Mouse (Mus musculus) erythroblast, adult 5-6 weeks (primary cell): ENCODE data around the gene Fignl1. TPM values are rescaled to one million over a fixed set of nuclear protein-coding genes. Genes with fewer than 3 reads are reported as not detected.

Experiments used
- ATAC-seq: replicated peaks from 2 replicates; pipeline ENCODE4 v1.8.0; 2016; ENCODE audit warnings: moderate number of reproducible peaks, mild to moderate bottlenecking, moderate TSS enrichment, inconsistent platforms; ENCODE audit not compliant: poor library complexity, low FRiP score, severe bottlenecking
- total RNA-seq, 2 experiments: library from RNA; stranded (forward) in 1 of 2; stranded (reverse) in 1 of 2; fragments of 150-400 nt in 1 of 2; fragments of 200-764, 138-1000 nt in 1 of 2; gene quantifications; 2 replicates each; pipeline versions ENCODE4 v1.2.3 to v1.2.4; 2015 to 2017; ENCODE audit warnings: low replicate concordance in 2 of 2

The Fignl1 gene
- total RNA-seq (2015; ENCODE audit: low replicate concordance): 35.9 and 36.6 TPM in 2 replicates
- 34.0 and 40.8 TPM in 2 replicates for total RNA-seq (2017; ENCODE audit: low replicate concordance)

DNA sequence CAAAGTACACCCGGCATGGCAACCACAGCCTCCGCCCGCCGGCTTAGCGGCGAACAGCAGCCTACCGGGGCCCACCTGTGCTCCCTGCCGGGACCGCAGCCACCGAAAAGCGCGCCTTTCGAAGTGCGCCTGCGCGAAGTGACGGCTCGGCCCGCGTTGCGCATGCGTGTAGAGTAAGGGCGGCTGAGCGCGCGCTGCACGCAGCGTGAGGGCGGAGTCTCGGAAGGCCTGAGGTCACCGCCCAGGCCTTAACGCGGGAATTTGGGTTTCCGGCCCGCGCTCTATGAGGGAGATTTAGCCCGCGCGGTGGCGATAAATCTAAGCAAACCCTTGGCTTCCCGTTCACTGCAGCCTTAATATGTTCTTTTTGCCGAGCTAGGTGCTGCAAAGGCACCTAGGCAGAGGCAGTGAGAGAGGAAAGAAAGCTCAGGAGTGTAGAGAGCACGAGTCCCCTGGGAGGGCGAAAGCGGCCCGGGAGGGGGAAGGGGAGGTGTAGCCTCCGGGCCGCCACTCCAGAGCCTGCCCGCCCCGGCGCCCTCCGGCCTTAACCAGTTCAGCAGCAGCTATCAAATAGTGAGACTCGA lies at the start of gene Fignl1:
Gene Fignl1, minus strand, starts transcription at position 143 of the 584 bp plus-strand sequence.
- peak; percentile 90 for ATAC-seq

DNA sequence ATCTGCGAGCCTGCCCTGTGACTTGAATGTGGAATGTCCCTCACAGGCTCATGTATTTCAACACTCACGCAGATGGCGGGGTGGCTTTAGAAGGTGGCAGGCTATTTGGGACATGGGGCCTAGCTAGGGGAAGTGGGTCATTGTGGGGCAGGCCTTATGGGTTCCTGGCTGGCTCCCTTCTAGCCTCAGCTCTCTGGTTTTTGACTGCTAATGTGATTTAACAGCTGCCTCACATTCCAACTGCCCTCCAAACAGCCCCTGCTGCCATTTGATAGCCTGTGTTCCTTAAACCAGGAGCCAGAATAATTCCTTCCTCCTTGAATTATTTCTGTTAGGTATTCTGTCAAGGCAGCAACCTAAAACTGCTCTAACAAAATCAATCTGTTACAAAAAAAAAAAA lies 48.2 kb upstream of the Fignl1 start:
- ATAC-seq: no peak

DNA sequence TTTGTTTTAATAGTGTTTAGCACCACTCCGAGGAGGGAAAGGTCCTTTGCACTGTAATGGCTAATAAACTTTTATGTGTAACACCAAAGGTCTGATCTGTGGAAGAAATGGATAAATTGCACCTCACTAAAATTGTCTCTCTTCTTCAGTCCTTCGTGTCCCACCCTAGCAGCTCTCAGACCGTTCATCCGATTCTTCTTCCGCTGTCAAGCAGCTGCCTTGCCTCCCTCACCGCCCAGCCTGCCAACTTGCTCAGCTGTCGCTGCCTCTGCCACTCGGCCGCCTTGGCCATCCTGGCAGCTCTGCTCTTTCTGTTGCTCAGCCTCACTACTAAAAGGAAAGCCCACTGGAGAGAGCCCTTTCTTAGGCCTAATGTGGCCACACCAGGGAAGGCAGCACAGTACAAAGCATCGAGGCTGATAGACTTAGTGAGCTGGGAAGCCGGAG lies 46.9 kb upstream of the Fignl1 start:
- ATAC-seq: no peak

DNA sequence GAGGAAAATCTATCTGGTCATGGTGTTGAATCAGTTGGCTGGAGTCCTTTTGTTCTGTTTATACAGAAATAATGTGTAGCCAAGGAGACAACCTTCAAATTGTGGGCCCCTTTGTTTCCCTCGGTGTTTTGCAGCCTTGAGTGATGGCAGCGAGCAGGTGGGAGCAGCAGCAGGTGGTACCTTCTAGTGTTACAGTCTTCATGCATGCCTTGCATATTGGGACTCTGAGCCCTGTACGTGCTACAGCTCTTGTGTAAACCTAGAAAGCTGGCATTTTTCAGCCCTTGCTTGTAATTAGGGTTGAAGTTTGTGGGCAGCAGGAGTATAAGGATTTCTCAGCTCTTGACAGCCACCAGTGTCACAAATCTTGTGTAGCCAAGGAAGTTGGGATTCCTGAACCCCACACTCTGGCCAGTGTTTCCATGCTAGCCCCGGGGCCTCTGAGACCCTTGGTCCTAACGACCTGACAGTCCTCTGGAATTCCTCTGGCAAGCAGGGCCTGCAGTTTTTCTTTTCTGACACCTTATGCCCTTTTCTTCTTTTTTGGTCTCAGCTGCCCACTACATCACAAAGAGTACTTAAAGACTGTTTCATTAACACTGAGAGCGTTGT lies 46.4 kb upstream of the Fignl1 start:
- ATAC-seq: no peak

DNA sequence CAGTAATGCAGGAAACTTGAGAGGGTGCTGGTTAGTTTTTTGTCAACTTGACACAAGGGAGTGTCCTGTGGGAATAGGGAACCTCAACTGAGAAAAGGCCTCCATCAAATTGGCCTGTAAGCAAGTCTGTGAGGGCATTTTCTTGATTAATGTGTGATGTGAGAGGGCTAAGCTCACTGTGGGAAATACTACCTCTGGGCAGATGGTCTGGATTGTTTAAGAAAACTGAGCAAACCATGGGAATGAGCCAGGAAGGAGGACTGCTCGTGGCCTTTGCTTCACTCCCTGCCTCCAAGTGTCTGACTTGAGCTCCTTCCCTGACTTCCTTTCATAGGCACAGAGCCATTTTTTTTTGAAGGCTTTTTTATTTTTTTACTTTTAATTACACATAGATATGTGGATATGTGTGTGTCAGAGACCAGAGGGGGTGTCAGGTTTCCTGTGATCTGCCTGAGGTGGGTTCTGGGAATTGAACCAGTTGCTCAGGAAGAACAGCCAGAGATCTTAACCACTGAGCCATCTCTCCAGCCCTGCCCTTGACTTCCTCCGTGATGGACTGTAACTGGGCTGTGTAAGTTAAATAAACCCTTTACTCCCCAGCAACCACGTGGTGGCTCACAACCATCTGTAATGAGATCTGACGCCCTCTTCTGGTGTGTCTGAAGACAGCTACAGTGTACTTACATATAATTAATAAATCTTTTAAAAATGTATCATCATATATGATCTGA lies 45.1 kb upstream of the Fignl1 start:
- ATAC-seq: no peak

DNA sequence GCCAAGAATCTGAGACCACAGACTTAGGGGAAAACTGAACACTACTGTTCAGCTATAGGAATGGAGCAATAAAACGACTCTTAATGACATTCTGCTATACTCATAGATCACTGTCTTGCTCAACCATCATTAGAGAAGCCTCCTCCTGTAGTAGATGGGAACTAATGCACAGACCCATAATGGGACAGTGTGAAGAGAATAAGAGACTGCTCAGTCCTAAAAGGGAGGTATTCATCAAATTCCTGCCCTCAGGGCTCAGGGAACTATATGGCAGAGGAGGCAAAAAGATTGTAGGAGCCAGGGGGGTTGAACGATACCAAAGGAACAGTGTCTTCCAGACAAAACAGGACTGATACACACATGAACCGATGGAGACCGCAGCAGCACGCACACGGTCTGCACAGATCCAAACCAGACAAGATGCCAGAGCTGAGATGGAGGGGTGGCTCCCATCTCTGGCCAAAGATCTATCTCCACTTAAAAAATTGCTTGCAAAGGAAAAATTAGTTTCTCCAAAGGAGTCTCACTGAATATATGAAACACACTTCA lies 43.3 kb upstream of the Fignl1 start:
- ATAC-seq: no peak

DNA sequence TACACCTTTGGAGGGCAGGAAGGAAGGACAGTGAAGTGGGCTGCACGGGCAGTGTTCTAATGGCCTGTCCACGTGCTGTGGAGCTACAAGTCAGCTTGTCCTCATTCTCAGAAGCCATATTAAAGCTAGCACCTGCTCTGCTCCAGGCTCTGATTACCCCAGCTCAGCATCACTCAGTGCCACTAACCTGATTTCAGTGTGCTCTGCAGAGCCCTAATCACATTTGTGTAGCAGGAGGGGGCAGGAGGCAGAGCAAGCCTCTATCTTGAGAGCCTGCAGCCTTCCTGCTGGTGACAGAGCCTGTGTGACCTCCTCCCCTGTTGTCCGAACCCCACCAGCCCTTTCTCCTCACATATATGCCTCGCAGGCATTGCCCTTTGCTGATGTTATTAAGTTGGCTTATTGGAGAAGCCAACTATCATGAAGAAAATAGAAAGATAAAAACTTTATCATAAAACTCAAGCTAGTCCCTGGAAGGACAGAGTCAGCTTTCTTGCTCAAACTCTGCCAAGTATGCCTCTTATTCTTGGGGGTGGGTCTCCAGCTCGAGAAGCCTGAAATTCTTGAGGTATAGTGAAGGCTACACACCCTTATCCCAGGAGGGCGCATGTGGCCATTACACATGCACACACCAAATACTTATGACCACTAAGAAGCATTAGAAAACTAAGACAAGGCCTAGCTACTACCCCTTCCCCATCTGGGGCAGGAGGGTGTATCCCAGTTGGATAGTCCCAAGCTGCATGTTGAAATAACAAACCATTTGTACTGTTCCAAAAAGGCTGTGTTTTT lies 41.9 kb upstream of the Fignl1 start:
- no peak for ATAC-seq

DNA sequence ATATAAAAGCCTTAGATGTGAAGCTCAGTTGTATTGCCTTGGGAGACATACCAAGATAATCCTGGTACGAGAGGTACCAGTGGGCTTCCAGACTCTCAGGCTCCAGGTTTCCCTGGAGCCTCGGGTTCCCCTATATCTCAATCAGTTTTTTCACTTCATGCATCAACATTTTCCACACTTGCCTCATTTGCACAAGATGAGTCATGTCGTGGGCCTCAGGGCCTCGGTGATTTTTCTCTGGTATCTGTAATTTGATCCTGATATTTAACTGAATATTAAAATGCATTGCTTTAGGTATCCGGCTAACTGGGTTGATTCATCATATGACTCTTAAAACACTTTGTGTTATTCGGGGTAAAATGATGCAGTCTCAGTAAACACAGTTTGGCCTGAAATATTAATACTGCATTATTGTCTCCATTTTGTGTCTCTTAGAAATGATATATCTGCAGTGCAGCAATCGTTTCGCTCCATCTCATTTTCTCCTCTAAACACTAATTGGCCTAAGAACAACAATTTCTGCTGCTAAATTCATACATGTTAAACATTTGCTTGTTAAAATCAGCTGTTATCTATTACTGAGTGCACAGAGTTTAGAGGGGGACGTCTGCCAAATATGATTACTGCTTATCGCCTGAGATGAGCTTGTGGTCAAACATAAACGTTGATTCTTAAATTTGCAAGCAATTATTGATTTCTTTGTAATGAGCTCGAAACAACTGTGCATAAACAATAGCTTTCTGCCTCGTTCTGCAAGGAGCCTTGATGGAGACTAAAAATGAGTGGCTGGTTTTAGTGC lies 41.0 kb upstream of the Fignl1 start:
- ATAC-seq: no peak

DNA sequence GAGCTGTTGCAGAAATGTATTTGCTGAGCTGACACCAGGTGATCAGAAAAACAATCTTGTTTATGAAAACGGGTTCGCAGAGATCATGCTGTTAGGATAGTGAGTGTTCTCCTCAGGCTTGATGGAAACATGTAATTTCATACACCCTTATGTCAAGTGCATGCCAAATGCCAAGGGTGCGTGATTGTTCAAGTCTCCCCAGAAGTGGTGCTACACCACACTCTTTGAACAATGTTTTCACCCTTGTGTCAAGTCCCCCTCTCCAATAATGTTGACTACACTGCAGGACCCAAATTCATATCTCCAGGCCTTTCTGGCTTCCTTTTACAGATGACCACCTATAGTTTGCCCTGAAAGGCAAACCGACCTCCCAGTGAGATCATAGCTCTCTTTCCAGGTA lies 39.7 kb upstream of the Fignl1 start:
- no peak for ATAC-seq

DNA sequence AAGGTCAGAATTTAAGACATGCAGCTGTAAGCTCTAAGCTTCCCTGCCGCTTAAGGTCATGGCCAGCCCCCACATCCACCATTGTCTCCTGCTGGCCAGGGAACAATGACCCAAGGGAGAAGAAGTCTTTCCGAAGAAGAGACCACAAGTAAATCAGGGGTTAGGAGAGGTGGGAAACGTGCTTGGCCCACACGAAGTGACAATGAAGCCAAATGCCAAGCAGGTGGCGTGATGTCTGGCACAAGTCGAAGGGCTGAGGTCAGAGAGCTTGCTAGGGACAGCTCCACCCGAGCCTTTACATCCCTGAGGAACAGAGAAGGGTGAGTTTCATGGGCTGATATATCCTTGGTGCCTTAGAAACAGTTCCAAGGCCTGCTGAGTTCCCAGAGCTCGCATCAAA lies 36.3 kb upstream of the Fignl1 start:
- ATAC-seq: no peak

DNA sequence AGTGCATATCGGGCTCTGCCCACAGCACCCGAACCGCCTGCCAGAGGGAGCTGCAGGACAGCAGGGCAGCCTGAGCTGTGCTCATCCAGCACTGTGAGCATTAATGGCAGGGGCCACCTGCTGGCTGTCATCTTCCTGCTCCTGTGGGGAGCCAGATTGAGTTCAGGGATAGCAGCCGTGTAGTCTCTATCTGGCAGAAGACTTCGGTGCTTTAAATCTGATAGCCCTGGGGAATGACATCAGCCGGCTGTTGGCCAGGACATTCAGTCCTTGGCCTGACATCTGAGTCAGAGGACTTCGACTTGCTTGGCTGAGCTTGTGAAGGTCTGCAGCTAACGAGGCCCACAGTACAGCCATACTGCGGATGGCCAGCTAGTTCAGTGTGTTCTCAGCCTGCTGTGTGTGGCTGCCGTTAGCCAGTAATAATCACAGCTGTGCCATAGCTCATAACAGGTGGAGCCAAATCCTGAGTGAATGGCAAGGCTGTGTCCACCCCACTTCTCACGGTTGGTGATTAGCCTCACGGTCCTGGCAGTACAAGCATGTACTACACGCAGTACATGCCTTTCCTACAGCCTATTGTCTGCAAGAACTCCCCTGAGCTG lies 35.7 kb upstream of the Fignl1 start:
- no peak for ATAC-seq

DNA sequence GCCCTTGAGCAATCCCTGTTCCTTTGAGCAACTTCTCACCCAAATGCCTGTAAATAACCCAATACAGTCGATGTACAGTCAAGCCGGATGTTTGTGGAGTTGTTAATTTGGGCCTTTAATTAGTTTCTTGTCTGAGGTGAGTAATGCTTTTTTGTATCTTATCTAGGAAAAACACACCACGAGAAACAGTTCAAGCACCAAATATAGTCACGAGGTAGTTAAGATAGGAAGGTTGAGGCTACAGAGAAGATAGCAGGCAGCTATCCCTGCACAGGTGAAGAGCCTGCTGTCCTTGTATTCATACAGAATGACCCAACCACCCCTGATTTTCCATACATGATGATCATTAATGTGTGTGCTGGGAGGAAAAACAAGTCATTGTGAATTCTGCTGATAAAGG lies 32.8 kb upstream of the Fignl1 start:
- peak; percentile 67 for ATAC-seq

DNA sequence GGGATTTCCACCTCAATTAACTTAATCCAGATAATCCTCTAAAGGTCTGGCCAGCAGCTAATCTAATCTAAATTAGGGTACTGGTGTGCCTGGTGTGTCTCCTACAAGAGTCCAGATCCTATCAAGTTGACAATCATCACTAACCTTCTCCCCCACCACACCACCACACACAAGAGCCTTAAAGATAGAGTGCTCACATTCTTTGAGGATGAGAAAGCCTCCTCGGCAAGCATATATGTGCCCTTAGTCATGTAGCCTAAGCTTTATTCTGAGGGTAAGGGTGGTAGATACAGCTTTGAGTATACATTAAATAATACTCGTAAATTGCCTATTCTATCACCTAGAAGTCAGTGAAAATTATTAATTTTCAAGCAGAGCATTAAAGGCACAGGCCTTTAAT lies 32.0 kb upstream of the Fignl1 start:
- ATAC-seq: no peak

DNA sequence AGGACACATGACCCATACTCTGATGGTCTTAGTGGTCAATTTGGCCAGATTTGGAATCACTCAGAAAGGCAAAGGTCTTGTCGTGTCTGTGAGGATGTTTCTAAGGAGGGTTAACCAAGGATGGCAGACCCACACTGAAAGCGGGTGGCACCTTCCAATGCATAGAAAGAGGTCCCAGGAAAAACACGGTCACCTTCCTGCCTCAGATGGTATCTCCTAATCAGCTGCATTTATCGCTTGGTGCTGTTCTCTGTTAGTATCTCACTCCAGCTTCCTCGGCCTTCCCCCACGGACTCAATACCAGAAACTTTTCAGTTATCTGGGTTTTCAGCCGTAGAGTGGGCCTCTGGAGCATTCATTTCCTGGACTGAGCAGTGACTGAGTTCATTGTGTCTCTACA lies 31.1 kb upstream of the Fignl1 start:
- ATAC-seq: no peak

DNA sequence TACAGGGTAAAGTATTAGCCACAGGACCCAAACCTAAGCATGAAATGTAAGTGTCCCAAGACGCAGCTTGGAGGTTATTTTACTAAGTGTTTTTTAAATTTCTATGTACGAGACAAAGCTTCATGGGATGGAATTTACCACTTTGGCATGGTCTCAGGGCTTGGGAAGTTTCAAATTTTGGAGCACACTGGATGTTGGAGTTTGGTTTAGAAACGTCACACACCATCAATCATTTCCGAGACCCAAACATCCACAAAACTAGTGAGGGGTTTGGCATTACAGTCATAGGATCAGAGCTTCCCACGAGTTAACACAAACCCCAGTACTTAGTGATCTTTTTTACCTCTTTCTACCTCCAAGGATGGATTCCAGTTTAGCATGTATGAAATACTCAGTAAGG lies 28.6 kb upstream of the Fignl1 start:
- ATAC-seq: no peak

DNA sequence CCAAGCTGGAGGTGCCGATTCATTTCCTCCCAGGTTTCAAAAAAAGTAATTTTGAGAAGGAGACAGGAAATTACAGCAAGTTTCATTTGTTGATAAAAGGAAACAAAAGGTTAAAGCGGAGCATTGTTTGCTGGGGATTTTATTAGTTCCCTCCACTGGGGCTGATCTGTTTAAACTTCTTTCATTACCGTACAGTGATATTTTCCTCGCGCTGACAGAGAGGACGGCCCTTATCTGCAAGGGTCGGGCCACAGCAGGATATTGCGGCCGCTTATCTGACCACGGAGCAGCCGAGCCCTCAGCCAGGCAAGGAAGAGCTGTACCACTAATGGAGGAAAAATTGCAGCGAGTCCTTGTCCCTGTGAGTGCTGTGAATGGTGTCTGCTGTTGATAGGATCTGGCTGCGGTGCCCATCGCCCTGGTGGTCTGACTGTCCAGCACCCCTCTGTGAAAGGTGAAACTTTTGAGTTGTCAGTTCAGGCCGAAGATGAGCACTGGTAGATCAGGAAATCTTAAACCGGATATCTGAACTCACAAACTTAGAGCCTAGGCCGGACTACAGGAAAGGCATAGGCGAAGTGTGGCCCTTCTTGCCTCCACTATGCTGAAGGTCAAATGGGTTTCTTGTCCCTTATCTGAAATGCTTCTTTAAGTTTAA lies 28.1 kb upstream of the Fignl1 start:
- peak; percentile 81 for ATAC-seq

DNA sequence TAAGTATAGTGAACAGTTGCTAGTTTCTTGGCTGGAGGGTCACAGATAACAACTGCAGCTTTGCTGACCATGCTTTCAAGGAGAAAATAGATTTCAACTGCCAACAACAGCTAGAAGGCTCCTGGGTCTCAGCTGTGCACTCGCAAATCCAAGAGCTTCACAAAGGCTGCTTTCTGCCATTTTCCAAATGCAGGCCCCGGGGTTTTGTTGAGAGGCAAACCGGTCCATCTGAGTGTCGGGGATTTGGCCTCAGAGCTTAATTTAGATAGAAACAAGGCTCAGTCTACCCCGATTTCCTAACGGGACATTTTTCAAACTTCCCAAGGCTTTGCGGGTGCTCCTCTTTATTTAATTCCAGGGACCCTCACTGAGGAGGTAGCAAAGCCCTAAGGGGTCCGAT lies 27.5 kb upstream of the Fignl1 start:
- ATAC-seq: no peak

DNA sequence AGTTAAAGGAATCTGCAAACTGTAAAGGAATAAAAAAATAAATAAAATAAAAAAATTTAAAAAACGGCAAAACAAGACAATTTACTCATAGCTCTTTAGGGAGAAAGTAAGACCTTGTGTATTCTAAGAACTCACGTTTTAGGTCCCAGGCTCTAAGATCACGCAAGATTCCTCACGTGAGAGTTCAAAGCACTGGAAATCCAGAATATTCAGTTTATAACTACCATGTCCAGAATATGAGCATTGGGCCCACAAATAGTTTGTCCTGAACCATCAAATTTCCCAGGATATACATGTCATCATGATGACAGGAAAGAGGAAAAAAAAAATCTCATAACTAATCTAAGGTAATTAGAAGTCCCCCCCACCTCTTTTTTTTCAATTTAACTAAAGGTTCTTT lies 27.0 kb upstream of the Fignl1 start:
- ATAC-seq: no peak
